Mouse (Mus musculus) MEL (cell line): Measurements from ENCODE around the gene Swsap1.

Source experiments
- POLR2A ChIP-seq, 2 experiments: IDR thresholded peaks; 2 replicates each; pipeline ENCODE4 v1.6.1; 2011 to 2012; ENCODE audit warnings: low read length in 2 of 2, mild to moderate bottlenecking in 2 of 2, control low read depth in 1 of 2, improper control_type of control experiment in 1 of 2, low read depth in 1 of 2, moderate library complexity in 1 of 2; ENCODE audit not compliant: control insufficient read depth in 1 of 2, insufficient read depth in 1 of 2, poor library complexity in 1 of 2
- TAL1 ChIP-seq: IDR thresholded peaks from 2 replicates; pipeline ENCODE4 v1.6.1; 2012; ENCODE audit warnings: mild to moderate bottlenecking, inconsistent platforms, low read length, moderate library complexity, mixed read lengths

- TF ChIP-seq POLR2A (IDR thresholded peaks at IDR 0.05; ENCODE audit: control insufficient read depth in 1 of 2, insufficient read depth in 1 of 2, low read depth in 1 of 2, low read length in 2 of 2, poor library complexity in 1 of 2) (no peak), TAL1 (no peak)
These were observed 23.5 kb upstream of the Swsap1 start for GRCm38 (mm10) chr9:21932006-21932405.
